Mouse (Mus musculus) forebrain, embryonic 15.5 days (tissue): ENCODE measurements at regions not wholly inside any gene's neighbourhood (a gene's known extent, or its start where the extent isn't known, plus 50 kb on each side); places are given as distances from the start of the nearest gene placed in this dataset.

ENCODE experiments used
- ATAC-seq: fragments of 200-750 bp; cut with Nextera tagmentation; replicated peaks from 2 replicates; pipeline ENCODE4 v1.8.0; 2017; ENCODE audit warnings: mild to moderate bottlenecking, moderate TSS enrichment, moderate library complexity
- H3K27ac ChIP-seq: fragments of 300-500 bp; sonication (generic); replicated peaks from 2 replicates; pipeline ENCODE4 v1.5.1; 2015; ENCODE audit warnings: mild to moderate bottlenecking, inconsistent platforms
- H3K27me3 ChIP-seq: fragments of 300-500 bp; sonication (generic); 2 replicates; pipeline ENCODE4 v1.6.1; 2015; ENCODE audit warnings: inconsistent platforms
- H3K36me3 ChIP-seq: fragments of 300-500 bp; sonication (generic); 2 replicates; pipeline ENCODE4 v1.6.1; 2015; ENCODE audit warnings: mild to moderate bottlenecking, inconsistent platforms
- H3K4me1 ChIP-seq: fragments of 300-500 bp; sonication (generic); 2 replicates; pipeline ENCODE4 v1.6.1; 2015; ENCODE audit warnings: inconsistent platforms
- H3K4me2 ChIP-seq: fragments of 300-500 bp; sonication (generic); replicated peaks from 2 replicates; pipeline ENCODE4 v1.6.1; 2015; ENCODE audit warnings: mild to moderate bottlenecking, inconsistent platforms
- H3K4me3 ChIP-seq: fragments of 300-500 bp; sonication (generic); 2 replicates; pipeline ENCODE4 v1.5.1; 2015; ENCODE audit warnings: mild to moderate bottlenecking, inconsistent platforms
- H3K9ac ChIP-seq: fragments of 300-500 bp; sonication (generic); replicated peaks from 2 replicates; pipeline ENCODE4 v1.6.1; 2015; ENCODE audit warnings: mild to moderate bottlenecking, inconsistent platforms
- H3K9me3 ChIP-seq: fragments of 300-500 bp; sonication (generic); 2 replicates; pipeline ENCODE4 v1.6.1; 2016; ENCODE audit warnings: inconsistent platforms
- WGBS: fragments of 180-500 bp; shearing (Covaris S2); methylation state at CpG from one replicate; pipeline ENCODE4 v1.1.7; 2015; ENCODE audit warnings: mixed read lengths; 5-methylcytosine and 5-hydroxymethylcytosine counted together

DNA sequence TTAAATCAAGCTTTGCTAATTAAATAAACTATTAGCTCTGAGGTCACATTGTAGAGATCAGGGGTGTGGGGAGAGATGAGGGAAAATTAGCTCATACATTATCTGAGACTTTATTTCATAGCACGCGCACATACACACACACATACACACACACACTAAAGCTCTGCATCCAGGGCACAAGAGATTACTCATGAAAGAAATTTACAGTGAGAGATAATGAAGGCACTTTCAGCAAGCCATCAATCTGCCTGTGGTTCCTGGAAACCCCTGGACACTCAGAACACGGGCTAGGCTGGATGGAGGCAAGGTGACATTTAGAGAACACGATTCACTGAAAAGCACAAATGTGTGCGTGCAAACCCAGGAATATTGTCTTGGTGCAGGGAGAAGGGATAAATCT lies 60.2 kb downstream of the Scg2 start:
- Histone ChIP-seq H3K9ac (no peak overlapping the region), H3K4me3 (no peak overlapping the region), H3K27me3 (no peaks in the 10 kb centered on the region), H3K9me3 (no peaks in the 10 kb centered on the region), H3K27ac (no peak overlapping the region), H3K4me1 (no peaks in the 10 kb centered on the region), H3K4me2 (no peak overlapping the region), H3K36me3 (no peaks in the 10 kb centered on the region)
- 57% methylated on average over 5 of the region's 5 CpGs for WGBS
- no peak for ATAC-seq

GRCm38 (mm10) chr1:79374811-79375210 lies 65.1 kb downstream of the Scg2 start:
- H3K4me2 ChIP-seq, result no peak overlapping the region
- no peak for ATAC-seq
- 54% methylated on average over 3 of the region's 3 CpGs for WGBS
- H3K9ac ChIP-seq, result no peak overlapping the region
- H3K4me3 ChIP-seq, result no peak overlapping the region
- H3K36me3 ChIP-seq, result no peaks in the 10 kb centered on the region
- no peaks in the 10 kb centered on the region for H3K27me3 ChIP-seq
- no peak overlapping the region for H3K27ac ChIP-seq
- no peaks in the 10 kb centered on the region for H3K4me1 ChIP-seq
- no peaks in the 10 kb centered on the region for H3K9me3 ChIP-seq

DNA sequence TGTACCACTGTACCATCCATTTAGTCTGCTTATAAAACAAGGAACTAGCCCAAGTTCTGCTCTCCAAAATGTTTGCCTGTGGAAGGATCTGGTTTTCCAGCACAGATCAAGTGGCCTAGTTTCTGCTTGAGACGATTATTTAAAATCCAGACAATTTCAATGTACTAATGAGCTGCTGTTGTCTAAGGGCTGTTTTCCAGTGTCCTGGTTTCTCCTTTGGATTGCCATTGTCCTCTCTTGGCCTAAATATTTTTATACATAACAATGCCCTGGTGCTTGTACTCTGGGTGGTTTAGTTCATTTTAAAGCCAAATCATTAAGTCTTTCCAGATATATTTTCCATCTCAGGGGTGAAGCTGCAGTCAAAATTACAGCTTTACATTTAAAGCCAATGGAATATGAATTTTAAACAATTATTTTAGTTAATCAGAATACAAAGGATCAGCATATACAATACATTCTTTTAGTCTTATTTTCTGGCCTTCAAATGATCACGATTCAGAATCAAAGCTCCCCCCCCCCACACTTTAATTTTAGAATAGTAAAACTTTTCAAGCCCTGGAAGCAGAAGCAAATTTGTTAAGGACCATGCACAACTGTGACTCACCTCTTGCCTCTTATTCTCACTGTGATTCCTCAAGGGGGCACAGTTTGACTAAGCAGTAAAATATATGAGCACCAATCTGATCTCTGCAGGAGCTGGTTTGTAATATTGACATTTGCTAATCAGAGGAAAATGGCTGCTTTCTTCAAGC lies 82.5 kb downstream of the Scg2 start:
- no peak overlapping the region for H3K9ac ChIP-seq
- H3K36me3 ChIP-seq, result no peaks in the 10 kb centered on the region
- H3K27ac ChIP-seq, result no peak overlapping the region
- no peak overlapping the region for H3K4me3 ChIP-seq
- no peaks in the 10 kb centered on the region for H3K9me3 ChIP-seq
- ATAC-seq, result no peak
- H3K4me1 ChIP-seq, result no peaks in the 10 kb centered on the region
- H3K4me2 ChIP-seq, result no peak overlapping the region
- H3K27me3 ChIP-seq, result no peaks in the 10 kb centered on the region
- WGBS, result 63% methylated on average over 2 of the region's 2 CpGs

DNA sequence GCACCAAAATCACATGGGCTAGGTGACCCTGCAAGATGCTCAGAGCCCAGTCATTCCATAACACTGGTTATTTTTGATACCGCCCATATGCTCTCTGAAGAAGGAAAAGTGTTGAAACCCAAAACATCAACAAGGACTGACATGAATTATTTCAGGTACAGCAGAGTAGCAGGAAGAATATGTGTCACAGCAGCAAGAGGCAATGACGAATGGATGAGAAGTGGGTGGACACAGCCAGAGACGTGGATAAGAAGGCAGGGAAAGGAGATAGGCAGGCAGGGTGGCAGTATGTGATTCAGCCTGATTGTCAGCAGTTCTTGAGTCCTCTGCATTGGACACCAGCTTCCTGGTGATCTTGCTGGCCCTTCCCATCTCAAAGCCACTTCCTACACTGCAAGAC lies 93.4 kb downstream of the Scg2 start:
- Histone ChIP-seq H3K27me3 (no peaks in the 10 kb centered on the region), H3K36me3 (no peaks in the 10 kb centered on the region), H3K4me3 (no peak overlapping the region), H3K9ac (no peak overlapping the region), H3K4me2 (no peak overlapping the region), H3K4me1 (no peaks in the 10 kb centered on the region), H3K27ac (no peak overlapping the region), H3K9me3 (no peaks in the 10 kb centered on the region)
- 87% methylated on average over 3 of the region's 3 CpGs for WGBS
- ATAC-seq, result no peak

DNA sequence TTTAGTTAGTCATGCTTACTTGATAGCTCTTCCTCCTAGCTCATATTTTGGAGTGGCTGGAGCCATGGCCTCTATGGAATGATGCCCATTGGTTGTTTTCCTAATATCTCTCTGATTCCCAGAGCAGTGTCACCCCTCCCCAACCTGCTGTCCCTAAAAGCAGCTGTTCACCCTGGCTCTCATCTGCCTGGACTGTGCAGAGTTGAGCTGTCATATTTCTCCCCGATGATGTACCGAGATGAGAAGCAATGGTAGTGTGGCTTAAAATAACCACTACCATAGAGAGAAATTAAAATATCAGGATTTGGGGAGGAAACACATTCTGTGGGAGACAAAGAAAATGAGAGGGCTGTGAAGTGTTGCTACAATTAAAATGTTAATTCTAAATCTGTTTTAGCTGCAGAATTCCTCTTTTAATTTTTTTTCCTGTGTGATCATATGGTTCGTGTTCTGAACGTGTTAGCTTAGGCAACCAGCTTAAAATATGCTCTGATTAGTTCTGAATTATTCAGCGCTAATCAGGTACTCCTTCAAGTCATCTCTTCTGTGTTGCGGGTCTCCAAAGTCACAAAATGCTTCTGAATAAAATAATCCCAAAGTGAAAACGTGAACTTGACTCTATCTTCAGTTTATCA lies 104.3 kb downstream of the Scg2 start:
- Histone ChIP-seq H3K4me3 (no peak overlapping the region), H3K4me2 (no peak overlapping the region), H3K36me3 (no peaks in the 10 kb centered on the region), H3K27me3 (no peaks in the 10 kb centered on the region), H3K9ac (no peak overlapping the region), H3K4me1 (no peaks in the 10 kb centered on the region), H3K9me3 (no peaks in the 10 kb centered on the region), H3K27ac (peak overlapping the region; percentile 70)
- peak; percentile 81 for ATAC-seq
- 57% methylated on average over 7 of the region's 7 CpGs for WGBS

DNA sequence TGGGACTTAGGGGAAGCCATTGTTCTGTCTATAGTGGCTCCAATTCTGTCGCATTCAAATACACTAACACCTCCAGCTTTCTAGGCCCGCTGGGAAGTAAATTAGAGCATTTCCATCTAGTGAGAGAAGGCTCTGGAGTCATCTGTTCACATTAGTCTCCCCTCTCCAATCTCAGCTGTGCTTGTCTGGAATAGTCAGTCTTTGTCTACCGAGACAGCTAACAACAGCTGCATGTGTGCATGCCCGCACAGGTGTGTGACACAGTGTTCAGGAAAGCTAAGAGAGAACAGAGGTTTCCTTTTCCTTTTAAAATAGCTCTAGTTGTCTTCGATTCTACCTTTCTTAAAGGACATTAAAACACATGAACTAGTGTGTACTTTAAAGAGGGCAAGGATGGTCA lies 122.7 kb downstream of the Scg2 start:
- Histone ChIP-seq H3K9ac (no peak overlapping the region), H3K27ac (no peak overlapping the region), H3K27me3 (no peaks in the 10 kb centered on the region), H3K4me1 (no peaks in the 10 kb centered on the region), H3K4me3 (no peak overlapping the region), H3K9me3 (no peaks in the 10 kb centered on the region), H3K4me2 (no peak overlapping the region), H3K36me3 (no peaks in the 10 kb centered on the region)
- WGBS, result 66% methylated on average over 5 of the region's 5 CpGs
- no peak for ATAC-seq

DNA sequence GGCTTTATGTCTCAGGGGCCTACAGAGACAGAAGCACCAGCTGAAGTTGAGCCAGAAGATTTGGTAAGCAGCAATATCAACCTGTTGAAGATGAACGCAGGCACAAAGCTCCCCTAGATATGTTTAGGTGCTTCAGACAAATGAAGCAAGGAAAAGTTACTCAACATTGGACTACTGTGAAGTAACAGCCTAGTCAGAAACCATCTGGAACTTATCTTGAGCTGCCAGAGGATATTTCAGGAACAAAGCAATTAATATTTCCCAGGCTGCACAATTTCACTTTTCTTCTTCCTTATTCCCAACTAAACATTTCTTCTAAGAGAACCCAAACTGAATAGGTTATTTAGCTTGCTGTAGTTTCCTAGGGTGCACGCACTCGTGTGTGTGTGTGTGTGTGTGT lies 125.1 kb downstream of the Scg2 start:
- Histone ChIP-seq H3K4me3 (no peak overlapping the region), H3K27ac (no peak overlapping the region), H3K9me3 (no peaks in the 10 kb centered on the region), H3K27me3 (no peaks in the 10 kb centered on the region), H3K4me1 (no peaks in the 10 kb centered on the region), H3K9ac (no peak overlapping the region), H3K36me3 (no peaks in the 10 kb centered on the region), H3K4me2 (no peak overlapping the region)
- no peak for ATAC-seq
- WGBS, result 79% methylated on average over 3 of the region's 3 CpGs

GRCm38 (mm10) chr1:79312153-79312552 lies 127.8 kb downstream of the Scg2 start:
- WGBS, result 89% methylated on average over 5 of the region's 5 CpGs
- no peak for ATAC-seq

GRCm38 (mm10) chr1:79303602-79304001 lies 136.3 kb downstream of the Scg2 start:
- H3K9me3 ChIP-seq, result no peaks in the 10 kb centered on the region
- H3K27ac ChIP-seq, result no peak overlapping the region
- no peak overlapping the region for H3K4me2 ChIP-seq
- no peaks in the 10 kb centered on the region for H3K4me1 ChIP-seq
- ATAC-seq, result 0 out of 2 replicates have a peak, but pooled peaks have one; percentile 26
- 52% methylated on average over 2 of the region's 2 CpGs for whole genome bisulfite sequencing
- H3K9ac ChIP-seq, result no peak overlapping the region
- H3K4me3 ChIP-seq, result no peak overlapping the region
- no peaks in the 10 kb centered on the region for H3K36me3 ChIP-seq
- no peaks in the 10 kb centered on the region for H3K27me3 ChIP-seq

More at GRCm38 (mm10) chr1:79312153-79312552, 127.8 kb downstream of the Scg2 start:
- no peak overlapping the region for H3K27ac ChIP-seq
- H3K27me3 ChIP-seq, result no peaks in the 10 kb centered on the region
- H3K4me3 ChIP-seq, result no peak overlapping the region
- H3K4me2 ChIP-seq, result no peak overlapping the region
- H3K9me3 ChIP-seq, result no peaks in the 10 kb centered on the region
- no peak overlapping the region for H3K9ac ChIP-seq
- H3K36me3 ChIP-seq, result no peaks in the 10 kb centered on the region
- H3K4me1 ChIP-seq, result no peaks in the 10 kb centered on the region

DNA sequence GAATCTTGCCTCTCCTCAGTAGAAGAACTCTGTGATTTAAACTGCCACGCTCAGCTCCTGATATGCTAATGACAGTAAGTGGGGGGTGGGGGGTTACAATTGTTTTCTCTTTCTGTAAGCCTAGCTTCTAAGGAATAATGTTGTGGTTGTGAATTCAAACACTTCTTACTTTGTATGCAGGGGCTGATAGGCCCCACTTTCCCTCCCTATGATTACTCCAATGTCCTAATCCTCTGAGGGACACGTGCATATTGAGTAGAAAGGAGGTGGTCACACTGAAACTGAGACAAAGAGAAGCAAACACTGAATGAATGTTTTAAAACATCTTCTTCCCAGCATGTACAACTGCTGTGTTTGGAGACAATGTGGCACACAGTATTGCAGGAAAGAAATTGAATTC lies 140.3 kb downstream of the Scg2 start:
- H3K4me3 ChIP-seq, result no peak overlapping the region
- no peaks in the 10 kb centered on the region for H3K4me1 ChIP-seq
- no peaks in the 10 kb centered on the region for H3K36me3 ChIP-seq
- no peak for ATAC-seq
- no peak overlapping the region for H3K4me2 ChIP-seq
- H3K9me3 ChIP-seq, result no peaks in the 10 kb centered on the region
- H3K9ac ChIP-seq, result no peak overlapping the region
- no peaks in the 10 kb centered on the region for H3K27me3 ChIP-seq
- H3K27ac ChIP-seq, result no peak overlapping the region
- 9% methylated on average over 2 of the region's 2 CpGs for whole genome bisulfite sequencing

DNA sequence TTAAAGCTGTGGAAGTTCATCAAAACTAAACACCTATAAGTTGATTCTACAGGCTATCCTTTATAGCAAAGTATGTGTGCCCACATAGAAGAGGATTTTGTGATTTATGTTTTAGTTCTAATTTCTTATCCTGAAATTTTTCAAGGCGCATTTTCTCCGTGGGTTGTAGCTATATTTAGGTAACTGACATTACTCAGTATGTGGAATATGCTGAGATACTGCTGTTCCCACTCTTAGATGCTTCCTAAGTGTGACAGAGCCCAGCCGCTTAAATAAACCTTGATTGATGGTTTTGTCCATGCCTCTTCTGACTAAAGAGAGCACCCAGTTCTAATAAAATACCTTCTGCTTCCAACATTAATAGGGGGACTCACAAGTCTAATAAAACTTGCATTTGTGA lies 180.2 kb downstream of the Scg2 start:
- H3K9ac ChIP-seq, result no peak overlapping the region
- H3K9me3 ChIP-seq, result no peaks in the 10 kb centered on the region
- WGBS, result 83% methylated on average over 3 of the region's 3 CpGs
- no peak overlapping the region for H3K4me3 ChIP-seq
- no peak for ATAC-seq
- no peaks in the 10 kb centered on the region for H3K27me3 ChIP-seq
- no peaks in the 10 kb centered on the region for H3K4me1 ChIP-seq
- H3K36me3 ChIP-seq, result no peaks in the 10 kb centered on the region
- no peak overlapping the region for H3K27ac ChIP-seq
- H3K4me2 ChIP-seq, result no peak overlapping the region

DNA sequence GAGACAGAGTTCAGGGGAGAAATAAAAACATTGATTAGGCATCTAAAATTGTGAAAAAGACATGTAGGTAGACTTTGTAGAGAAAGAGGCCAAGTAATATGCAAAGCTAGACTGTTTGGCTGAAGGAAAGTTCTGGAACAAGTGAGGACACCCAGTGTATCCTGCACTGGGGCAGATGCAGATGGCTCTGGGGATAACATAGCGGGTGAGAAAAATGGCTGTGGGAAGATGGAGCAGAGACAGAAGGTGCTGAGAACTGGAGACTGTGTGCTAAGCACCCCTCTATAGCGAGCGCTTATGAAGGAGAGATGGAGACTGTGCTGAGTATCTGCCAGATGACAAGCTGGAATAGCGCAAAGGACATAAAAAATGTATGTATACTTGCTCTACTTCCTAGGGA lies 226.9 kb downstream of the Scg2 start:
- 74% methylated on average over 4 of the region's 4 CpGs for WGBS
- peak; percentile 87 for ATAC-seq

More for the DNA sequence above, 226.9 kb downstream of the Scg2 start:
- H3K9ac ChIP-seq, result no peak overlapping the region
- H3K9me3 ChIP-seq, result no peaks in the 10 kb centered on the region
- H3K4me1 ChIP-seq, result 0 out of 2 replicates have a peak, but pooled peaks cover 2% of the 10 kb centered on the region
- no peak overlapping the region for H3K4me2 ChIP-seq
- H3K4me3 ChIP-seq, result no peak overlapping the region
- H3K36me3 ChIP-seq, result no peaks in the 10 kb centered on the region
- H3K27ac ChIP-seq, result 0 out of 2 replicates have a peak overlapping the region, but pooled peaks have one; percentile 43
- H3K27me3 ChIP-seq, result no peaks in the 10 kb centered on the region
